Mouse (Mus musculus): ENCODE measurements around the gene Evc.

DNA sequence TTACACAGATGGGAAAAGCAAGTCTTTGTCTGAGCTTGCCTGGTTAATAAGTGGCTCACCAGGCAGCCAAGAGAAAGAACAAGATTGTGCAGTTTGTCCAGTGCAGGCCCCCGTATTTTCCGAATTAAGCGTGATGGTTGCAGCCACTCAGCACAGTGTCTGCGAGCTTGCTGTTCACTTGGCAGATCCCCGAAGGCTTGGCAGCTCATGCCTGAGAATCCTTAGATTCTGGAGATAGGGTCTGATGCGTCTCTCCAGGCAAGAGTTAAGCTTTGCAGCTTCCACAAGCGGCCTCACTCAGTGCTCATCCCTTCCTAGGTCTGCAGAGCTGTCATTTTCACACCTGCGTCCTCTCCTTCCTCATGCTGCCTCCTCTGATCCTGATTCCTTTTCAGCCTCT, 32.1 kb upstream of the Evc start:
- no peak for TF ChIP-seq CTCF (IDR thresholded peaks at IDR 0.05; ENCODE audit: control insufficient read depth, insufficient read depth, insufficient read length)
- no peak for TF ChIP-seq USF1 (IDR thresholded peaks at IDR 0.05; ENCODE audit: low read depth)
